Mouse (Mus musculus): ENCODE results near the gene Gucy1b1.

DNA sequence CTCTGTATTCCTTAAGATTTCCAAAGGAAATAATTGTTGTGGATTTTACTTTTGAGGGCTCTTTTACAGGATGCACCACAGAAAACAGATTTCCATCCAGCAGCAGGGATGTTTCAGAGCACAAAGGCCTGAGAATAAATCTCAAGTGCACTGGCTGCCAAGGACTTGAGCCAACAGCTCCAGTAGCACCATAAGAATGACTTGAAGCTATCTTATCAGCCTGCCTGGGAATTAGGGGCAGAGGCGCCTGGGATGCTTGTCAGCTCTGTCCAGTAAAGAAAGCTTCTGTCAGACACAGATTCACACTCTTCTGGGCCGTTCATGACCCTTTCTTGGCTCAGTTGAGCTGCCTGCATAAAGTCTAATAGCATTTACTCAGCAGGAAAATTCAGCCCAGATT lies 38.0 kb upstream of the Gucy1b1 start:
- no peak for TF ChIP-seq POLR2A (IDR thresholded peaks at IDR 0.05; ENCODE audit: insufficient read depth, low read length)
- TF ChIP-seq CTCF (IDR thresholded peaks at IDR 0.05; ENCODE audit: low read depth, low read length) = no peak
- no peak for TF ChIP-seq EP300 (IDR thresholded peaks at IDR 0.05; ENCODE audit: insufficient read depth, low read depth, low read length)

All from ES-Bruce4 (cell line).